Mouse (Mus musculus): ENCODE results near the gene Aqp7.

GRCm38 (mm10) chr4:41013351-41013750 lies 34.6 kb downstream of the Aqp7 start:
- TF ChIP-seq CTCF (IDR thresholded peaks at IDR 0.05; ENCODE audit: borderline replicate concordance, control insufficient read depth, extremely low read depth, insufficient read depth, low read length, poor library complexity): no peak
- no peak for TF ChIP-seq POLR2A (IDR thresholded peaks at IDR 0.05; ENCODE audit: control insufficient read depth, extremely low read depth, insufficient read depth, low read length, poor library complexity)

Measured in thymus, adult 2 months (tissue).